Mouse (Mus musculus): Measurements from ENCODE around the gene Hsf2. TPM values are rescaled to one million over a fixed set of nuclear protein-coding genes. Genes with fewer than 3 reads are reported as not detected.
A peak's percentile ranks its signal among the peaks of the same experiment; 100 is the strongest.

Hsf2 gene
- polyA plus RNA-seq, 1 experiment from 2014 or later: 59.0 TPM

DNA sequence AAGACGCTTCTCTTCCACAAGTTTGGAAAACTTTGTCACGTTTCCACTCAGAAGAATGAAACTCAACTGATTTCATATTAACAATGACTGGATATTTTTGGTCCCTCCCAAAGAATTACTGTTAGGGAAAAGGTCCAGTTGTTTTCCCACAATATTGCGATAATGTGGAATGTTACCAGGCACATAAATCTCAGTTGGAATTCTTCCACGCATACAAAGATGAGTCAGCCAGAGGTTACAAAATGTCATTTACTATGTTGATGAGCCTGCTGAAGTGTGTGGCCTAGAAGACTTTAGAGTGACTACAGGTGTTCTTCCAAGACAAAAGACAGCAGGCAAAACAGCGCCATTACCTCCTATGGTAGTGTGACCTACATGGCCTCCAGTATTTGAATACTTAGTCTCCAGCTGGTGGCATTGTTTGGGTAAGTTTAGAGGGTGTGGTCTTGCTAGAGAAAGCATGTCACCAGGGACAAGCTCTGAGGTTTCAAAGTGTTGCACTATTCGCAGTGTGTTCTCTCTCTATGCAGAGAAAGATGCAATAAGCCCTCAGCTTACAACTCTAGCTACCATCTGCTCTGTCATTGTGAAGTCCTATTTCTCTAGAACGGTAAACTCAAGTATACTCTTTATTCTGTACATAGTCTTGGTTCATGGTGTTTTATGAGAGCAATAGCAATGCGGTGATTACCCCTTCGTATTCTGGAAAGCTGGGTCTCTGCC lies 8.9 kb upstream of the Hsf2 start:
- H3K4me3 ChIP-seq (ENCODE audit: low read depth, low read length): no peak overlapping the region
- H3K36me3 ChIP-seq (ENCODE audit: control insufficient read depth, insufficient read depth, low read length): no peaks in the 10 kb centered on the region
- no peak overlapping the region for H3K9ac ChIP-seq (replicated peaks; ENCODE audit: low read depth, low read length)
- 70% methylated on average over 9 of the region's 9 CpGs for whole genome bisulfite sequencing
- ATAC-seq (ENCODE audit: low read depth): no peak
- no peaks in the 10 kb centered on the region for H3K4me1 ChIP-seq (ENCODE audit: control insufficient read depth, insufficient read depth, low read length)
- no peaks in the 10 kb centered on the region for H3K27me3 ChIP-seq (ENCODE audit: control insufficient read depth, insufficient read depth, low read length)
- no peak overlapping the region for H3K4me2 ChIP-seq (ENCODE audit: low read depth, low read length)
- H3K27ac ChIP-seq (ENCODE audit: low read depth, low read length): no peak overlapping the region
- no peaks in the 10 kb centered on the region for H3K9me3 ChIP-seq (ENCODE audit: control insufficient read depth, low read length)

DNA sequence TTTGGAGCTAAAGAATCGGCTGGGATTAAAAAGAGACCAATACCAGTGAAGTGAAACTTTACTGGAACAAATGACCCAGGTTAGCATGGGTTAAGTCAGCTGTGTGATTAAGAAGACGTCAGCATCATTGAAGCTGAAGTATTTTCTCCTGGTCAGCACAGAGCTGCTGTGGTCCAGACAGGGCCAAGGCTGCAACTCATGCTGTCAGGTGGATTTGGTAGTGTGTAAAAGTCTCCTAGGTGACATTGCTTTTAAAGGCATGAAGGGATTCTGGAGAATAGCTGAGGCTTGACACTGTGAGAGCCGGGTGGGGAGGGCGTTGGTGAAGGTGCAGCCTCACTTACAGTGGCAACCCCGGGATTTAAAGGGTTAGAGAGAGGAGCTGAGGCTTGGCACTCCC lies 4.5 kb upstream of the Hsf2 start:
- ATAC-seq (ENCODE audit: low read depth): no peak
- Histone ChIP-seq H3K4me3 (ENCODE audit: low read depth, low read length) (no peak overlapping the region), H3K4me1 (ENCODE audit: control insufficient read depth, insufficient read depth, low read length) (no peaks in the 10 kb centered on the region), H3K27me3 (ENCODE audit: control insufficient read depth, insufficient read depth, low read length) (no peaks in the 10 kb centered on the region), H3K36me3 (ENCODE audit: control insufficient read depth, insufficient read depth, low read length) (no peaks in the 10 kb centered on the region), H3K27ac (ENCODE audit: low read depth, low read length) (no peak overlapping the region), H3K9me3 (ENCODE audit: control insufficient read depth, low read length) (no peaks in the 10 kb centered on the region), H3K4me2 (ENCODE audit: low read depth, low read length) (no peak overlapping the region), H3K9ac (replicated peaks; ENCODE audit: low read depth, low read length) (no peak overlapping the region)
- 37% methylated on average over 5 of the region's 5 CpGs for WGBS

GRCm38 (mm10) chr10:57484741-57485140 lies 1.4 kb upstream of the Hsf2 start:
- H3K9me3 ChIP-seq (ENCODE audit: control insufficient read depth, low read length): no peaks in the 10 kb centered on the region
- no peak for ATAC-seq (ENCODE audit: low read depth)
- no peaks in the 10 kb centered on the region for H3K27me3 ChIP-seq (ENCODE audit: control insufficient read depth, insufficient read depth, low read length)
- no peak overlapping the region for H3K9ac ChIP-seq (replicated peaks; ENCODE audit: low read depth, low read length)
- no peak overlapping the region for H3K4me3 ChIP-seq (ENCODE audit: low read depth, low read length)
- WGBS: 95% methylated on average over 3 of the region's 3 CpGs
- peaks cover 12% of the 10 kb centered on the region; the same call in 1 of the 2 replicates for H3K4me1 ChIP-seq (ENCODE audit: control insufficient read depth, insufficient read depth, low read length)
- H3K27ac ChIP-seq (ENCODE audit: low read depth, low read length): no peak overlapping the region
- no peaks in the 10 kb centered on the region for H3K36me3 ChIP-seq (ENCODE audit: control insufficient read depth, insufficient read depth, low read length)
- no peak overlapping the region for H3K4me2 ChIP-seq (ENCODE audit: low read depth, low read length)

DNA sequence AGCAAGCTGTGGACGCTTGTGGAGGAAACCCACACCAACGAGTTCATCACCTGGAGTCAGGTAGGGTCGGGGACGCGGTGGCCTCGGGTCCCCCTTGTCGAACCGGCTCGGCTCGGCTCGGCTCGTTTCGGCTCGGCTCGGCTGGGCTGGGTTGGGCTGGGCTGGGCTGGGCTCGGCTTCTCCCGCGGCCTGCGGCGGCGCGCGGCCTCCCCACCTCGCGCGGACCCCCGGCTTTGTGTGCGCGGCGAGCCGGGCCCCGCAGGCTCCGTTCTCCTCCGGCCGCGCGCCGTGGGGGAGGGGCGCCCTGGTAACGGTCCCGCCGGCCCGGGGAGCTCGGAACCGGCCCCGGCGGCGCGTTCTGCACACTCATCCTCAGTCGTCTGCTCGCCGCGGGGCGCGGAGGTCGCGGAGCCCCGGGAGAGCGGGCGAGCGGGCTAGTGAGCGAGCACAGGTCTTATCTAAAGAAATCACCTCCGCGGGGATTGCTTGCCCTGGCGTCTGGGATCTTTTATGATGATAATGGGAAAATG lies 422 bp downstream of the Hsf2 start:
- Histone ChIP-seq H3K27ac (ENCODE audit: low read depth, low read length) (peak overlapping the region; percentile 97), H3K9ac (replicated peaks; ENCODE audit: low read depth, low read length) (peak overlapping the region; percentile 93), H3K27me3 (ENCODE audit: control insufficient read depth, insufficient read depth, low read length) (no peaks in the 10 kb centered on the region), H3K9me3 (ENCODE audit: control insufficient read depth, low read length) (no peaks in the 10 kb centered on the region), H3K36me3 (ENCODE audit: control insufficient read depth, insufficient read depth, low read length) (no peaks in the 10 kb centered on the region), H3K4me1 (ENCODE audit: control insufficient read depth, insufficient read depth, low read length) (peaks cover 13% of the 10 kb centered on the region; the same call in 1 of the 2 replicates), H3K4me3 (ENCODE audit: low read depth, low read length) (peak overlapping the region; percentile 63), H3K4me2 (ENCODE audit: low read depth, low read length) (peak overlapping the region; percentile 51)
- peak; percentile 85 for ATAC-seq (ENCODE audit: low read depth)
- under 1% methylated on average over 55 of the region's 65 CpGs for WGBS

DNA sequence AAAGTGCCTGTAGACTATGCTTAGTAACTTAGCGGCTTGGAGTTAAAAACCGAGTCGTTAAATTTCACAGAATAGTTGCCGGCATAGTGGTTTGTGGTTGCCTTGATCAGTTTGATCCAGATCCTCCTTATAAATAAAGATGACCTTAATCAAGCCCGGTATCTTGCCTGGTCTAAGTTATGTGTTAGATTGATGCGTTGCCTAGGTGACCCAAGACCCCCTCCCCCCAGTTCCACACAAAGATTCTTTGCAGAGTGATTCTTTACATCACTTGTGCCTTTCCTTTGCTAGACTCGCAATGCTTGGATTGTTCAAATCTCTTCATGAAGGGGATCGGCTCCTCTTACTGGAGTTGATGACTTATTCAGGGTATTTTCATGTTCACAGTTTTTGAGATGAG lies 1.0 kb downstream of the Hsf2 start:
- Histone ChIP-seq H3K9ac (replicated peaks; ENCODE audit: low read depth, low read length) (peak overlapping the region; percentile 93), H3K4me1 (ENCODE audit: control insufficient read depth, insufficient read depth, low read length) (peaks cover 13% of the 10 kb centered on the region; the same call in 1 of the 2 replicates), H3K4me2 (ENCODE audit: low read depth, low read length) (peak overlapping the region; percentile 51), H3K4me3 (ENCODE audit: low read depth, low read length) (peak overlapping the region; percentile 63), H3K27ac (ENCODE audit: low read depth, low read length) (peak overlapping the region; percentile 97; the same call in 1 of the 2 replicates), H3K27me3 (ENCODE audit: control insufficient read depth, insufficient read depth, low read length) (no peaks in the 10 kb centered on the region), H3K9me3 (ENCODE audit: control insufficient read depth, low read length) (no peaks in the 10 kb centered on the region), H3K36me3 (ENCODE audit: control insufficient read depth, insufficient read depth, low read length) (no peaks in the 10 kb centered on the region)
- no peak for ATAC-seq (ENCODE audit: low read depth)
- WGBS: under 1% methylated on average over 8 of the region's 8 CpGs

GRCm38 (mm10) chr10:57488591-57488990 lies 2.4 kb downstream of the Hsf2 start:
- no peaks in the 10 kb centered on the region for H3K27me3 ChIP-seq (ENCODE audit: control insufficient read depth, insufficient read depth, low read length)
- peak overlapping the region; percentile 51 for H3K4me2 ChIP-seq (ENCODE audit: low read depth, low read length)
- H3K9me3 ChIP-seq (ENCODE audit: control insufficient read depth, low read length): no peaks in the 10 kb centered on the region
- ATAC-seq (ENCODE audit: low read depth): no peak
- no peak overlapping the region for H3K9ac ChIP-seq (replicated peaks; ENCODE audit: low read depth, low read length)
- peak overlapping the region; percentile 63; the same call in 1 of the 2 replicates for H3K4me3 ChIP-seq (ENCODE audit: low read depth, low read length)
- H3K36me3 ChIP-seq (ENCODE audit: control insufficient read depth, insufficient read depth, low read length): no peaks in the 10 kb centered on the region
- H3K4me1 ChIP-seq (ENCODE audit: control insufficient read depth, insufficient read depth, low read length): peaks cover 13% of the 10 kb centered on the region; the same call in 1 of the 2 replicates
- H3K27ac ChIP-seq (ENCODE audit: low read depth, low read length): no peak overlapping the region

DNA sequence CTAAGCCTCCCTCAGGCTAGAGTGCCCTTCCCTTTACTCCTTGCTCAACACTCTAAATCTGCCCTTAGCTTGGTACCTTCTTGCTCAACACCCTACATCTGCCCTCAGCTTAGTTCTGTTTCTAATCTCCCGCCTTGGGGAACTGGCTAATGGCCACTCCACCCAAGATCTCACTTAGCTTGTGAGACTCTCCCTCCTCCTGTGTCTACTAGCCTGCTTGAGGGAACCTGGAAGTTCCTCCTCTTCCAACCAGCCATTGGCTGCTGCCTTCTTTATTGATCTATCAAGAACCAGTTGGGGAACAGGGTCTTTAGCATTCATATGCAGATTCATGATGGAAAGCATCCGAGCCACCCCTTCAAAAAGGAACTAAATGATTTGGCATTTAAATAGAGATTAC lies 5.9 kb downstream of the Hsf2 start:
- H3K27me3 ChIP-seq (ENCODE audit: control insufficient read depth, insufficient read depth, low read length): no peaks in the 10 kb centered on the region
- ATAC-seq (ENCODE audit: low read depth): no peak
- 69% methylated on average over 2 of the region's 2 CpGs for WGBS
- H3K4me1 ChIP-seq (ENCODE audit: control insufficient read depth, insufficient read depth, low read length): peaks cover 13% of the 10 kb centered on the region; the same call in 1 of the 2 replicates
- H3K9ac ChIP-seq (replicated peaks; ENCODE audit: low read depth, low read length): no peak overlapping the region
- H3K36me3 ChIP-seq (ENCODE audit: control insufficient read depth, insufficient read depth, low read length): no peaks in the 10 kb centered on the region
- H3K27ac ChIP-seq (ENCODE audit: low read depth, low read length): no peak overlapping the region
- no peaks in the 10 kb centered on the region for H3K9me3 ChIP-seq (ENCODE audit: control insufficient read depth, low read length)
- no peak overlapping the region for H3K4me2 ChIP-seq (ENCODE audit: low read depth, low read length)
- no peak overlapping the region for H3K4me3 ChIP-seq (ENCODE audit: low read depth, low read length)

DNA sequence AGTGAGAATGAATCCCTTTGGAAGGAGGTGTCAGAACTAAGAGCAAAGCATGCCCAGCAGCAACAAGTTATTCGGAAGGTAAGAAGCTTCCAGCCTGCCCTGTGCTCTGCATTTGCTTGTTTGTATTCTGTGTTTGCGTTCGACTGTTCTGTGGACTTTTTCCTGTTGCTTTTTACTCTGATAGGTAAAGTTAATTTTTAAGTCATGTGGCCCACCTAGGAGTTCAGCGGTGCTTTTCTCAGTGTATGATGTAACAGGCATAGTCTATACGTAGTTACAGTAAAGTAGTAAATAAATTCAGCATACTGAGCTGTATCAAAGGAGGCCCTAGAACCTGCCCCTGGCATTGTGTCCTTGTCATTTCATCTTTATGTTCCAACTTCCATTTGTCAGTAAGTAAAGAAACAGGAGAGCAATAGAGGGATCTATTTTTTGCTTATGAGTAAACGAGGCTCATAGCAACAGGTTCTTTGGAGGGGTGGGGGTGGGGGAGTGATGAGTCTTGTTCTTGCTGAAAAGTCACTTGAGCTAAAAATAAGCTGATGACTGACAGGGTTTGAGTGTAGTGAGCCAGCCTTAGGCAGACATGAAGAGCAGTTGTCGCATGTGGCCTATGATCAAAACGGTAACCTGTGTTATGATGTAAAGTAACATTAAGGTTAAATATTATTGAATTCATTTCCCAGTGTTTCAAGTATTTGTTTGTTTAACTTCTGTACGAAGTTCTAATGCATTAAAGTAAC lies 13.4 kb downstream of the Hsf2 start:
- no peaks in the 10 kb centered on the region for H3K9me3 ChIP-seq (ENCODE audit: control insufficient read depth, low read length)
- H3K4me1 ChIP-seq (ENCODE audit: control insufficient read depth, insufficient read depth, low read length): no peaks in the 10 kb centered on the region
- H3K36me3 ChIP-seq (ENCODE audit: control insufficient read depth, insufficient read depth, low read length): peaks cover 4% of the 10 kb centered on the region
- H3K9ac ChIP-seq (replicated peaks; ENCODE audit: low read depth, low read length): no peak overlapping the region
- H3K27me3 ChIP-seq (ENCODE audit: control insufficient read depth, insufficient read depth, low read length): no peaks in the 10 kb centered on the region
- 92% methylated on average over 9 of the region's 9 CpGs for WGBS
- H3K27ac ChIP-seq (ENCODE audit: low read depth, low read length): no peak overlapping the region
- ATAC-seq (ENCODE audit: low read depth): no peak
- no peak overlapping the region for H3K4me3 ChIP-seq (ENCODE audit: low read depth, low read length)
- no peak overlapping the region for H3K4me2 ChIP-seq (ENCODE audit: low read depth, low read length)

- H3K4me1 ChIP-seq (ENCODE audit: control insufficient read depth, insufficient read depth, low read length): no peaks in the 10 kb centered on the region
- no peak overlapping the region for H3K4me2 ChIP-seq (ENCODE audit: low read depth, low read length)
- H3K4me3 ChIP-seq (ENCODE audit: low read depth, low read length): no peak overlapping the region
- H3K27ac ChIP-seq (ENCODE audit: low read depth, low read length): no peak overlapping the region
- 96% methylated on average over 2 of the region's 2 CpGs for WGBS
- H3K9ac ChIP-seq (replicated peaks; ENCODE audit: low read depth, low read length): no peak overlapping the region
- H3K27me3 ChIP-seq (ENCODE audit: control insufficient read depth, insufficient read depth, low read length): no peaks in the 10 kb centered on the region
- no peak for ATAC-seq (ENCODE audit: low read depth)
- H3K9me3 ChIP-seq (ENCODE audit: control insufficient read depth, low read length): no peaks in the 10 kb centered on the region
- peaks cover 50% of the 10 kb centered on the region for H3K36me3 ChIP-seq (ENCODE audit: control insufficient read depth, insufficient read depth, low read length)
These were observed 28.4 kb downstream of the Hsf2 start for GRCm38 (mm10) chr10:57514616-57515015.
